Mouse (Mus musculus): ENCODE results near the gene Hist1h2ag. TPM values are rescaled to one million over a fixed set of nuclear protein-coding genes. Genes with fewer than 3 reads are reported as not detected.

Gene Hist1h2ag
- polyA plus RNA-seq, 1 experiment from 2014 or later, result 33.8 TPM

GRCm38 (mm10) chr13:21994896-21995295, 47.8 kb downstream of the Hist1h2ag start:
- H3K4me1 ChIP-seq (replicated peaks; ENCODE audit: insufficient read depth, low read length), result 0 out of 2 replicates have a peak, but pooled peaks cover 9% of the 10 kb centered on the region
- peak overlapping the region; percentile 33 for H3K4me3 ChIP-seq (replicated peaks; ENCODE audit: low read depth, low read length)
- no peak for ATAC-seq (replicated peaks; ENCODE audit: low FRiP score, low read depth)
- H3K9ac ChIP-seq (ENCODE audit: low read depth, low read length), result no peak overlapping the region
- no peak for TF ChIP-seq CTCF (IDR thresholded peaks at IDR 0.05; ENCODE audit: low read depth)
- 6% methylated on average over 8 of the region's 8 CpGs for WGBS
- peaks cover 3% of the 10 kb centered on the region; the same call in 1 of the 2 replicates for H3K9me3 ChIP-seq (replicated peaks; ENCODE audit: low read length)
- peak; percentile 40 for DNase-seq (ENCODE audit: low spot score)
- H3K36me3 ChIP-seq (ENCODE audit: insufficient read depth, low read length), result no peaks in the 10 kb centered on the region
- H3K27ac ChIP-seq, result no peak overlapping the region
- peaks cover 63% of the 10 kb centered on the region for H3K27me3 ChIP-seq (ENCODE audit: insufficient read depth, low read length)
- peak overlapping the region; percentile 49 for H3K4me2 ChIP-seq (ENCODE audit: low read length)

GRCm38 (mm10) chr13:21993957-21994738, 48.6 kb downstream of the Hist1h2ag start:
- H3K36me3 ChIP-seq (ENCODE audit: insufficient read depth, low read length), result no peaks in the 10 kb centered on the region
- no peak overlapping the region for H3K9ac ChIP-seq (ENCODE audit: low read depth, low read length)
- DNase-seq (ENCODE audit: low spot score) (no peak), ATAC-seq (replicated peaks; ENCODE audit: low FRiP score, low read depth) (no peak)
- no peak overlapping the region for H3K4me2 ChIP-seq (ENCODE audit: low read length)
- peaks cover 3% of the 10 kb centered on the region; the same call in 1 of the 2 replicates for H3K9me3 ChIP-seq (replicated peaks; ENCODE audit: low read length)
- H3K27me3 ChIP-seq (ENCODE audit: insufficient read depth, low read length), result peaks cover 56% of the 10 kb centered on the region
- 0 out of 2 replicates have a peak, but pooled peaks cover 9% of the 10 kb centered on the region for H3K4me1 ChIP-seq (replicated peaks; ENCODE audit: insufficient read depth, low read length)
- H3K27ac ChIP-seq, result no peak overlapping the region
- H3K4me3 ChIP-seq (replicated peaks; ENCODE audit: low read depth, low read length), result no peak overlapping the region
- TF ChIP-seq CTCF (IDR thresholded peaks at IDR 0.05; ENCODE audit: low read depth), result no peak
- WGBS, result 8% methylated on average over 22 of the region's 22 CpGs

GRCm38 (mm10) chr13:21992550-21992949, 50.2 kb downstream of the Hist1h2ag start:
- 0 out of 2 replicates have a peak, but pooled peaks cover 9% of the 10 kb centered on the region for H3K4me1 ChIP-seq (replicated peaks; ENCODE audit: insufficient read depth, low read length)
- H3K4me2 ChIP-seq (ENCODE audit: low read length), result no peak overlapping the region
- H3K9me3 ChIP-seq (replicated peaks; ENCODE audit: low read length), result peaks cover 3% of the 10 kb centered on the region; the same call in 1 of the 2 replicates
- no peak overlapping the region for H3K9ac ChIP-seq (ENCODE audit: low read depth, low read length)
- no peak overlapping the region for H3K27ac ChIP-seq
- ATAC-seq (replicated peaks; ENCODE audit: low FRiP score, low read depth) (no peak), DNase-seq (ENCODE audit: low spot score) (no peak)
- H3K36me3 ChIP-seq (ENCODE audit: insufficient read depth, low read length), result no peaks in the 10 kb centered on the region
- 80% methylated on average over 5 of the region's 5 CpGs for WGBS
- H3K4me3 ChIP-seq (replicated peaks; ENCODE audit: low read depth, low read length), result no peak overlapping the region
- H3K27me3 ChIP-seq (ENCODE audit: insufficient read depth, low read length), result peaks cover 40% of the 10 kb centered on the region
- TF ChIP-seq CTCF (IDR thresholded peaks at IDR 0.05; ENCODE audit: low read depth), result no peak

Small RNA genes lying within 50 kb of the gene (microRNA-seq; reads per million reads assigned to microRNA genes)
- not detected for gene Gm26300
- not detected for gene Gm44390
- not detected for gene Gm44486

Other genes starting within 250 kb of the Hist1h2ag start
- gene Hist1h2bq, start 232.7 kb downstream of the Hist1h2ag start, polyA plus RNA-seq (2015; fragmentation: Nextera tagmentation; extraction: Ambion mirVana), result 12.2 and 13.7 TPM in 2 replicates
- gene Hist1h2ao, start 232.5 kb downstream of the Hist1h2ag start, polyA plus RNA-seq (2015; fragmentation: Nextera tagmentation; extraction: Ambion mirVana), result not detected in 2 replicates
- not detected in 2 replicates for gene Hist1h4m, start 231.2 kb downstream of the Hist1h2ag start, polyA plus RNA-seq (2015; fragmentation: Nextera tagmentation; extraction: Ambion mirVana)
- gene Hist1h4n, start 210.7 kb downstream of the Hist1h2ag start, polyA plus RNA-seq (2015; fragmentation: Nextera tagmentation; extraction: Ambion mirVana), result 6.0 and 6.3 TPM in 2 replicates
- gene Hist1h2ap, start 209.4 kb downstream of the Hist1h2ag start, polyA plus RNA-seq (2015; fragmentation: Nextera tagmentation; extraction: Ambion mirVana), result 2,281 and 2,496 TPM in 2 replicates
- 13.2 TPM in 2 replicates for gene Hist1h2br, start 209.2 kb downstream of the Hist1h2ag start, polyA plus RNA-seq (2015; fragmentation: Nextera tagmentation; extraction: Ambion mirVana)
- gene Zfp184, start 97.8 kb downstream of the Hist1h2ag start, polyA plus RNA-seq (2015; fragmentation: Nextera tagmentation; extraction: Ambion mirVana), result 8.5 and 9.6 TPM in 2 replicates
- gene Pom121l2, start 61.8 kb downstream of the Hist1h2ag start, polyA plus RNA-seq (2015; fragmentation: Nextera tagmentation; extraction: Ambion mirVana), result not detected in 2 replicates
- gene Prss16, start 33.2 kb downstream of the Hist1h2ag start, polyA plus RNA-seq (2015; fragmentation: Nextera tagmentation; extraction: Ambion mirVana), result 0.21 and 0.60 TPM in 2 replicates
- 4.0 and 4.5 TPM in 2 replicates for gene Hist1h2ah, start 7.4 kb downstream of the Hist1h2ag start, polyA plus RNA-seq (2015; fragmentation: Nextera tagmentation; extraction: Ambion mirVana)
- gene Hist1h2bk, start 7.1 kb downstream of the Hist1h2ag start, polyA plus RNA-seq (2015; fragmentation: Nextera tagmentation; extraction: Ambion mirVana), result 4.0 and 4.8 TPM in 2 replicates
- 15.3 and 17.2 TPM in 2 replicates for gene Hist1h4i, start 1.6 kb downstream of the Hist1h2ag start, polyA plus RNA-seq (2015; fragmentation: Nextera tagmentation; extraction: Ambion mirVana)
- gene Hist1h2bj, start 270 bp upstream of the Hist1h2ag start, polyA plus RNA-seq (2015; fragmentation: Nextera tagmentation; extraction: Ambion mirVana), result 8.5 and 10.2 TPM in 2 replicates
- gene Vmn1r188, start 41.5 kb upstream of the Hist1h2ag start, polyA plus RNA-seq (2015; fragmentation: Nextera tagmentation; extraction: Ambion mirVana), result not detected in 2 replicates
- not detected in 2 replicates for gene Vmn1r189, start 62.9 kb upstream of the Hist1h2ag start, polyA plus RNA-seq (2015; fragmentation: Nextera tagmentation; extraction: Ambion mirVana)
- gene Vmn1r191, start 141.0 kb upstream of the Hist1h2ag start, polyA plus RNA-seq (2015; fragmentation: Nextera tagmentation; extraction: Ambion mirVana), result not detected in 2 replicates
- gene Vmn1r192, start 148.2 kb upstream of the Hist1h2ag start, polyA plus RNA-seq (2015; fragmentation: Nextera tagmentation; extraction: Ambion mirVana), result not detected in 2 replicates
- not detected in 2 replicates for gene Vmn1r193, start 180.2 kb upstream of the Hist1h2ag start, polyA plus RNA-seq (2015; fragmentation: Nextera tagmentation; extraction: Ambion mirVana)
- gene Vmn1r194, start 201.3 kb upstream of the Hist1h2ag start, polyA plus RNA-seq (2015; fragmentation: Nextera tagmentation; extraction: Ambion mirVana), result not detected in 2 replicates
- gene Vmn1r195, start 227.6 kb upstream of the Hist1h2ag start, polyA plus RNA-seq (2015; fragmentation: Nextera tagmentation; extraction: Ambion mirVana), result not detected in 2 replicates
- not detected in 2 replicates for gene Vmn1r196, start 247.0 kb upstream of the Hist1h2ag start, polyA plus RNA-seq (2015; fragmentation: Nextera tagmentation; extraction: Ambion mirVana)

Measured in kidney, postnatal 0 days (tissue).